Mouse (Mus musculus) lung, postnatal 25 days (tissue): ENCODE measurements around the gene Mex3a.

Experiments used
- DNase-seq: peaks from one replicate; pipeline ENCODE4 v3.0.0; 2022; ENCODE audit warnings: low spot score

Mex3a gene

DNA sequence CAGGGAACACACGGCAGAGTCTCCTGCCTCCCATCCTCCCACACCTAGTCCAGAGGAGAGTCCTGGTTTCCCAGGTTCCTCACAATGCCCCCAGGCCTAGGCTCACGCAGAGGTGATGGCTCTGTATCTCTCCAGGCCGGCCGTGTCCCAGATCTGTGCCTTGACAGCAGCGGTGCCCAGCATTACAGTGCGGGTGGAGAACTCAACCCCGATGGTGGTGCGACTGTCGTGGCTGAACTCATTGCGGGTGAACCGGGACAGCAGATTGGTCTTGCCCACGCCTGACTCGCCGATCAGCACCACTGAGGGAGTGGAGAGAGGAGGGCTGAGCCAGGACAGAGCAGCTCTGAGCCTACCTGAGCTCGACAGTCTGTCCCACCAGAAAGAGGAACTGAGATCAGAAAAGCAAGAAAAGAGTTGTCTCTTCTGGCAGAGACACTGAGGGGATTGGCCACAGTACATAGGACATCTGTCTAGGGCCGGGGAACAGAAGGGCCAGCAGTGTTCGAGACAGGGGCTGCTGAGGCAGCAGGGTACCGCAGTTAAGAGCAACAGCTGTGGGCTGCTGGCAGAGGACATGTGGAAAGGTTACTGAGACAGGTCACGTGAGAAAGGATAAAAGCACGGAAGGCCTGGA, 12.9 kb downstream of the Mex3a start:
- no peak for DNase-seq

DNA sequence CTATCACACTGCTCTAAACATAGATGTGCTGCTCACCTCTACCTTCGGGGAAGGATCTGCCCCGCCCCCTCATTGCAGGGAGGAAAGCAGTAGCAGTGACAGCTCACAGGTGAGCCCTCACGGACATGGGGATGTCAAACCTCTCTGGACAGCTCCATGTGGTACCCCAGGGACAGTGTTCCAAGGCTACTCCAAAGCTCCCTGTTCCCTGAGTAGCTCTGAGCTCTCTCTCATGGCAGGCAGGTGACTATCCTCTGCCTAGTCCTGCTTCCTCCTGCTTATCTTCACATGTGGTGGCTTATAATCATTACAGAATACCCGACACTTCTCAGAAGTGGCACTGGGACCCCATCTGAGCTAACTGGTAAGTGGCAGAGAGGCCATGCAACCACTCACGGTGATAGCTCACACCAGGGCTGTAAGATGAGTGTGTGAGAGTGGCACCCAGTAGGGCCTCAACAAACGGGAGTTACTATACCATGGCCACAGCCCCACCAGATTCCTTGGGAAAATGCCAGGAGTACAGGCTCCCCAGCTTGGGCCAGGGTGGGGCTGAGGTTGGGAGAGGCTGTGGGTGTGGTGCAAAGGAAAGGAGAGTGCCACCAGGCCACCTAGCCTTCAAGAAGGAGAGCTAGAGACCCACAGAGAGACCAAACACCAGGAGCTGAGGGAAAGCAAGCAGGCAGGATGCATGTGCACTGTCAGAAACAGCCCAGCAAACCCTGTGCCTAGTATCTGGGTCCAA, 14.7 kb downstream of the Mex3a start:
- DNase-seq, result no peak

DNA sequence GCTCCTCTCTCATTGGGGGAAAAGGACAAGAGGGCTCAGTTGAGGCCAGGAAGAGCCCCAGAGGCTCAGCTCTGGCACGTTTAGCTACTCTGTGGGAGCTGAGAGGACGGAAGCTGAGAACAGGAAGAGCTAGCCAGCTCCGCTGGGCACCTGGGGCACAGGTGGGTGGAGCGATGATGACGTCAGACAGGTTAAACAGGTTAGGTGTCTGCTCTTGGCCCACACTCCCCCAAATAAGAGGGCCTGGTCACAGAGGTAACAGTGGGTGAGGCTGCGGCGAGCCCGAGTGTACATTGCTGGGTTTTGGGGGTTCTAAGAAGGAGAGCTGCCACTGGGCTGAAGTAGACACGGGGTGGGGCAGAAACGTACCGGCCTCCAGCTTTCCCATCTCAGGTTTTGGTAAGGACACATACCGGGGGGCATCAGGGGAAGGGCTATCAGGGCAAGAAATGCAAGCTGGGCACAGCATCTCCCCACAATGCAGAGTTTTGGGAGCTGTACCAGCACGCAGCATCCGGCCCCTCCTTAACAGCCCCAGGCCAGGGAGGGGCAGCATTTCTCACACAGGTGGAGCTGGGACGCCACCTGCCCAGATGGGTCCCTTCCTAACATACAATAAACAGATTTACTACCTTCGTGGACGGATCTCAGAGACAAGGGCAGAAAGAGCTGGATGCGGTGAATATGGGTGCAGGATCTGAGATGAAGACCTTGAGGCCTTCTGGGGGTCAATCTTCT, 16.2 kb downstream of the Mex3a start, which contains the start of gene Rab25:
Gene Rab25 (minus strand): TSS at position 121 of the 738 bp plus-strand sequence.
- peak; percentile 86 for DNase-seq

- no peak for DNase-seq
Measured at GRCm38 (mm10) chr3:88551586-88551985, 19.4 kb downstream of the Mex3a start.

DNA sequence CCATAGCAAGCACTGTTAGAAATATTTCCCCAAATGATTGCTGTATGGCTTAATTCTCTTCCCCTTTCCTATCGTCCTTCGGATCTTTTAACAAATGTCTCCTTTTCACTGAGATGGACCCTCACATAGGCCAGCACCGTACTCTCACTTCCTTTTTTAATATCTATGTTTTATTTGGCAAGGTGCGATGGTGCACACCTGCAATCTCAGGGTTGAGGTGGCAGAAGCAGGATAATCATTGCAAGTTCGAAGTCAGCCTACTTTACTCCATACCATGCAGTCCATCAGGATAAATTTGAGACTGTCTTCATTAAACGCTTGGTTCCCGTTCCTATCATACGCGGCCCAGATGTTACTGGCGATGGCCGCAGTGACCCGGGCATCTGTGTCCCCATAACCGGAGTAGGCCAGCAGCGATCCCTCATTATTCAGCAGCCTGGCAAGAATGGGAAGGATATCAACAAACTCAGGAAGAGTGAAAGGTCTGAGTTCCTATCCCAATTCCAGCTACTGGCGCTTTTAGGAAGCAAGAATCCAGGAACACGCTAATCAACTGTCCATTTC, 20.0 kb downstream of the Mex3a start:
- DNase-seq, result no peak

GRCm38 (mm10) chr3:88552676-88553524, 20.7 kb downstream of the Mex3a start, which contains the start of gene Lamtor2:
TSS of gene Lamtor2 (minus strand) at chr3:88553074.
- DNase-seq, result peak; percentile 99

DNA sequence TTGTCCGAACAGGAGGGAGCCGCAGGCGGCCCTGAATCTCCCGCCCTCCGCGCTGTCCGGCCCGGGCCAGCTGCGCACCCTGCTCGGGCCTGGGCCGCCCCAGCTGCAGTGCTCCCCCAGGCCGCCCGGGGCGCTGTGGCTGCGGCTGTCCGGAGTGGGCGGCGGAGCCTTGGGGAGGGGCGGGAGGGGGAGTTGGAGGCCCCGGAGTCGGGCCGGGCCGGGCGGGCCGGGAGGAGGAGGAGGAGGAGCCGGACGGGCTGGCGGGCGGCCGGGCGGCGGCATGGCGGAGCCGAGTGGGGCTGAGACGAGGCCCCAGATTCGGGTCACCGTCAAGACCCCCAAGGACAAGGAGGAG, 21.3 kb downstream of the Mex3a start, which contains the start of gene Ubqln4:
Gene Ubqln4 (plus strand): TSS at position 234 of the 355 bp plus-strand sequence.
- DNase-seq, result peak; percentile 92

- DNase-seq, result peak; percentile 39
Measured at GRCm38 (mm10) chr3:88553880-88554586, 21.8 kb downstream of the Mex3a start.

GRCm38 (mm10) chr3:88555069-88555605, 22.9 kb downstream of the Mex3a start:
- DNase-seq, result no peak

GRCm38 (mm10) chr3:88555731-88556130, 23.5 kb downstream of the Mex3a start:
- DNase-seq, result no peak

DNA sequence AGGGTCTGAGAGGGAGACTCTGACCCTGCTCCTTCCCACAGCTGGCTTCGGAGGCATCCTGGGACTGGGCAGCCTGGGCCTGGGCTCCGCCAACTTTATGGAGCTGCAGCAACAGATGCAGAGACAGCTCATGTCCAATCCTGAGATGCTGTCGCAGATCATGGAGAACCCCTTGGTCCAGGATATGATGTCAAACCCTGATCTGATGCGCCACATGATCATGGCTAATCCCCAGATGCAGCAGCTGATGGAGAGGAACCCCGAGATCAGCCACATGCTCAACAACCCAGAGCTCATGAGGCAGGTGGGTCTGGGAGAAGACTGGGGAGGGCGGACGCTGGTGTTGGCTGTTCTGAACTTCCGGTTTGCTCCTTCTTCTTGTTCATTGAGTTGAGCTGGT, 24.4 kb downstream of the Mex3a start:
- no peak for DNase-seq

DNA sequence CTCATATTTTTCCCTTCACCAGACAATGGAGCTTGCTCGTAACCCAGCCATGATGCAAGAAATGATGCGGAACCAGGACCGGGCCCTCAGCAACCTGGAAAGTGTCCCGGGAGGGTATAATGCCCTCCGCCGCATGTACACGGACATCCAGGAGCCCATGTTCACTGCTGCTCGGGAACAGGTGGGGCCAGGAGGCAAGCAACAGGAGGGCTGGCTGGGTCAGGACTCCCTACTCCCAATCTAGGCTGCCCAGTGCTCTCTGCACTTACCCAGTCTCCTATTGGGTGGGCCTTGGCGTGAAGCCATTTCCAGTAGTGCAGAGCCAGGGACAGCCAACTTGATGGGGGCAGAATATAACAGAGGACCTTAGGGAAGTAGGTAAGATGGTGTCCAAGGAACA, 27.4 kb downstream of the Mex3a start:
- no peak for DNase-seq

DNA sequence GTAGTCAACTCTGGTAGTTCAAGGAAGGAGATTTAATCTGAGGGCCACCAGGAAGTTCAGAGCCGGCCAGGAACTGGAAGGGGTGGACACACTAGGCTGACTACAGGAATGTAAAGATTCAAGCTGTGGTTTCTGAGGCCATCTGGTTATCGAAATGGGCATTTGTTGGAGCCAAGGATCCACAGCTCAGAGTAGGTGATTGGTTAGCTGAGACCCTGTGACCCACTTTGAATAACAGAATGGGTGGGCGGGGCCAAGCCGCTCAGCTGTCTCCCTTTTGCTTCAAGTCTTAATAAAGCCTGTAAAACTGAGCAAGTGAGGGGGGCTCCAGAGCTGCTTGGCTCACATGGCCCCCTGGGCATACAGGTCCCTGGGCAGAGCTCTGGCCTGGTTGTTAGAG, 29.8 kb downstream of the Mex3a start:
- DNase-seq, result no peak

GRCm38 (mm10) chr3:88563442-88563841, 31.2 kb downstream of the Mex3a start:
- DNase-seq, result no peak

- no peak for DNase-seq
Measured at GRCm38 (mm10) chr3:88563966-88564365, 31.8 kb downstream of the Mex3a start.

DNA sequence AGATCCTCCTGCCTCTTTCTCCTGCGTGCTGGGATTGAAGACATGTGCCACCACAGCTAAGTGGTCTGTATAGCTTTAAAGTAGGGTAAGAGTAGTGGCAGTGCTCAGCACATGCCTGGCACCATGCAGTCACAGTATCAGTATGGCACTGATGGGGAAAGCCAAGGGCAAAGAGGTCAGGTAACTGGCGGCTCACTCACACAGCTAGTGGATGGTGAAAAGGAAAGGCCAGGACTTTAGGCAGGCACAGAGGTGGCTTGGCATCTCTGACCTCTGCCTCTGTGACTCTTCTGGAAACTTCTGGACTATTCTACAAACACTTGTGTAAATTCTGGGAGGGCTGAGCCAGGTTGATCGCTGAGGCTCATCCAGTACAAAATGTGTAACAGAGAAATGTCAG, 33.9 kb downstream of the Mex3a start:
- no peak for DNase-seq

- DNase-seq, result no peak
Measured at GRCm38 (mm10) chr3:88566536-88567061, 34.4 kb downstream of the Mex3a start.

DNA sequence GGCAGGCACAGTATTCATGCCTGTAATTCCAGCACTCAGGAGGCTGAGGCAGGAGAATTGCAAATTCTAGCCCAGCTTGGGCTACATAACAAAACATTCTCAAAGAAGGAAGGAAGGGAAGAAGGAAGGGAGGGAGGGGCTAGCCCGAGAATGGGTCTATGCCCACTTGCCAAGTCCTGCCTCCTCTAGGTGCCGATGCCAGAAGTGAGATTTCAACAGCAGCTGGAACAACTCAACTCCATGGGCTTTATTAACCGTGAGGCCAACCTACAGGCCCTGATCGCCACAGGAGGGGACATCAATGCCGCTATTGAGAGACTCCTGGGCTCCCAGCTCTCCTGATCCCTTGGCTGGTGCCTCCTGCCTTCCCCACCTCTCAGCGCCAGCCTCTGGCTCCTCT, 35.7 kb downstream of the Mex3a start:
- no peak for DNase-seq

- DNase-seq, result no peak
Measured at GRCm38 (mm10) chr3:88568615-88569014, 36.4 kb downstream of the Mex3a start.

DNA sequence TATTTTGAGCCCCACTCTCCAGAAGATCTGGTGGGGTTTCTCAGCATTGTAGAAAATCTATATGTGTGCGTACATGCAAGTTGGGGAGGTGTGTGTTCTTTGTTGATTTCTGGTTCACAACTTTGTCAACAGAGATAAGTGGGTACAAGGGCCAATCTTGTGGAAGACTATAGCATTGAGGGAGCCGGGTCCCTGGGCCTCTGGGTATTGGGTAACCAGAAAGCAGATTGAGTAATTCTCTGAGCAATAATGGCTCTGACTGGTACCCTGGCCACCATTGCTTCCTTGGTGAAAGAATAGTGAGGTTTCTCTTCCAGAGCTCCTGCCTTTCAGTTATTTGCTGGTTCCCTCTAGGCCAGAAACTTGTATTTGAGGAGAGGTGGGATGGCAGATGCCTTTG, 36.9 kb downstream of the Mex3a start:
- DNase-seq, result no peak
